Mouse (Mus musculus): ENCODE data around the gene Pawr.
"Not testable (repeated sequence)": the region's sequence is repeated elsewhere in the genome, so short reads cannot be mapped to it uniquely, and the experiment has no call there.

DNA sequence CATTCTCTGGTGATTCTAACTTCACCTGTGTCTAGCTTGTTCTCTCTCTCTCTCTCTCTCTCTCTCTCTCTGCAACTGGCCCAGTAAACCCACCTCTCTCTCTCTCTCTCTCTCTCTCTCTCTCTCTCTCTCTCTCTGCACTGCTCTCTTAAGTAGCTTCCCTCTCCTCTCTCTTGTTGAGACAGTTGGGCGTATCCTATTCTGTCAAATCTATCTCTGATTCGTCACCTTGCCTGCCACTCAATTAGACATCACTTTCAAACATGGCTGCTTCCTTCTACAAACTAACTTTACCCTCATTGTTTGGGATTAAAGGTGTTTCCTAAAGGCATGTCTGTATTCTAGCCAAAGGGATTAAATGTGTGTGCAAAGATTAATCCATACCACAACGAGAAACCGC lies 14.4 kb downstream of the Pawr start:
- not testable (repeated sequence) for TF ChIP-seq HCFC1 (IDR thresholded peaks at IDR 0.05; ENCODE audit: borderline replicate concordance, insufficient read depth, low read length); MAFK (IDR thresholded peaks at IDR 0.05; ENCODE audit: insufficient read depth, low read depth, low read length); ZC3H11A (IDR thresholded peaks at IDR 0.05; ENCODE audit: borderline replicate concordance, low read depth, low read length); CHD2 (IDR thresholded peaks at IDR 0.05; ENCODE audit: low read depth, low read length)
